Comparison of ENCODE assay signal across 7 mouse cellular contexts in genomic region chr9:104262016-104262762, GRCm38 (mm10). TPM values are rescaled to one million over a fixed set of nuclear protein-coding genes. Genes with fewer than 3 reads are reported as not detected.
A peak's percentile ranks its signal among the peaks of the same experiment; 100 is the strongest.
DNase-seq lines count a peak whose midpoint lies in the region; ATAC-seq and TF ChIP-seq lines count a peak whose summit lies in the region.

No protein-coding gene starts in this region.

- ATAC-seq in forebrain, embryonic 16.5 days = peak; percentile 34
- ATAC-seq in kidney, embryonic 14.5 days (ENCODE audit: low FRiP score, low TSS enrichment) = peak; percentile 63
- ATAC-seq in lung, embryonic 16.5 days (ENCODE audit: low read depth) = peak; percentile 57

- H3K4me1 ChIP-seq in bone marrow macrophage, adult 2 months (ENCODE audit: control insufficient read depth, insufficient read depth, low read length) = peaks cover 24% of the 10 kb centered on the region
- H3K4me1 ChIP-seq in forebrain, embryonic 16.5 days (replicated peaks; ENCODE audit: control insufficient read depth, insufficient read depth, low read length) = peaks cover 16% of the 10 kb centered on the region
- H3K4me1 ChIP-seq in kidney, embryonic 14.5 days (ENCODE audit: control insufficient read depth, insufficient read depth, low read length) = peaks cover 13% of the 10 kb centered on the region
- peaks cover 11% of the 10 kb centered on the region for H3K4me1 ChIP-seq in lung, embryonic 16.5 days (replicated peaks; ENCODE audit: control insufficient read depth, insufficient read depth, low read length)

- no peaks in the 10 kb centered on the region for H3K36me3 ChIP-seq in forebrain, embryonic 16.5 days (ENCODE audit: control insufficient read depth, insufficient read depth)
- no peaks in the 10 kb centered on the region for H3K36me3 ChIP-seq in kidney, embryonic 14.5 days (ENCODE audit: control insufficient read depth, insufficient read depth, low read length)
- no peaks in the 10 kb centered on the region for H3K36me3 ChIP-seq in lung, embryonic 16.5 days (ENCODE audit: control insufficient read depth, insufficient read depth, low read length)
- H3K36me3 ChIP-seq in splenic B cell, adult 2 months (ENCODE audit: control insufficient read depth, insufficient read depth, low read length, poor library complexity, severe bottlenecking) = 0 out of 2 replicates have a peak, but pooled peaks cover 2% of the 10 kb centered on the region

- peak overlapping the region; percentile 78 for H3K27ac ChIP-seq in bone marrow macrophage, adult 2 months (ENCODE audit: insufficient read depth, low read depth, low read length)
- peak overlapping the region; percentile 83 for H3K27ac ChIP-seq in forebrain, embryonic 16.5 days (ENCODE audit: low read length)
- H3K27ac ChIP-seq in kidney, embryonic 14.5 days (ENCODE audit: low read depth, low read length) = peak overlapping the region; percentile 87
- peak overlapping the region; percentile 90 for H3K27ac ChIP-seq in lung, embryonic 16.5 days (ENCODE audit: low read length)

- H3K4me2 ChIP-seq in forebrain, embryonic 16.5 days (ENCODE audit: low read length) = peak overlapping the region; percentile 90
- peak overlapping the region; percentile 63 for H3K4me2 ChIP-seq in kidney, embryonic 14.5 days (replicated peaks; ENCODE audit: low read depth, low read length)
- H3K4me2 ChIP-seq in lung, embryonic 16.5 days (ENCODE audit: low read depth, low read length) = peak overlapping the region; percentile 92

- peak overlapping the region; percentile 86 for H3K4me3 ChIP-seq in bone marrow macrophage, adult 2 months (ENCODE audit: insufficient read depth, low read length)
- peak overlapping the region; percentile 80 for H3K4me3 ChIP-seq in forebrain, embryonic 16.5 days (replicated peaks; ENCODE audit: low read length)
- H3K4me3 ChIP-seq in kidney, embryonic 14.5 days (ENCODE audit: low read length) = peak overlapping the region; percentile 97
- H3K4me3 ChIP-seq in lung, embryonic 16.5 days (ENCODE audit: low read length) = peak overlapping the region; percentile 99

- H3K9ac ChIP-seq in forebrain, embryonic 16.5 days (replicated peaks; ENCODE audit: low read depth, low read length) = peak overlapping the region; percentile 85
- peak overlapping the region; percentile 92 for H3K9ac ChIP-seq in kidney, embryonic 14.5 days (ENCODE audit: low read depth, low read length)
- peak overlapping the region; percentile 93 for H3K9ac ChIP-seq in lung, embryonic 16.5 days (ENCODE audit: low read length)

- H3K27me3 ChIP-seq in forebrain, embryonic 16.5 days (replicated peaks; ENCODE audit: control insufficient read depth, insufficient read depth, low read length) = no peaks in the 10 kb centered on the region
- no peaks in the 10 kb centered on the region for H3K27me3 ChIP-seq in kidney, embryonic 14.5 days (ENCODE audit: control insufficient read depth, insufficient read depth, low read length)
- H3K27me3 ChIP-seq in lung, embryonic 16.5 days (ENCODE audit: control insufficient read depth, insufficient read depth, low read depth, low read length) = no peaks in the 10 kb centered on the region
- no peaks in the 10 kb centered on the region for H3K27me3 ChIP-seq in splenic B cell, adult 2 months (ENCODE audit: control insufficient read depth, insufficient read depth, low read length, poor library complexity, severe bottlenecking)

- under 1% methylated on average over 35 of the region's 46 CpGs for WGBS in forebrain, embryonic 16.5 days
- WGBS in kidney, embryonic 14.5 days = 1% methylated on average over 42 of the region's 46 CpGs
- 0% methylated on average over 44 of the region's 46 CpGs for WGBS in lung, embryonic 16.5 days

- no peak for TF ChIP-seq POLR2A in bone marrow macrophage, adult 2 months (IDR thresholded peaks at IDR 0.05; ENCODE audit: borderline replicate concordance, low read depth, low read length)

- 0 out of 2 replicates have a peak, but pooled peaks have one; percentile 2 for TF ChIP-seq CTCF in bone marrow macrophage, adult 2 months (IDR thresholded peaks at IDR 0.05; ENCODE audit: low read depth, low read length)

- peak; percentile 53 for DNase-seq in urinary bladder, postnatal 14 days (ENCODE audit: low spot score)
- DNase-seq in urinary bladder, adult 2 months (ENCODE audit: low spot score) = no peak
- peak; percentile 38 for DNase-seq in splenic B cell, adult 2 months (ENCODE audit: low read depth, low spot score)

- H3K9me3 ChIP-seq in forebrain, embryonic 16.5 days (ENCODE audit: control insufficient read depth, low read length) = no peaks in the 10 kb centered on the region
- H3K9me3 ChIP-seq in kidney, embryonic 14.5 days (ENCODE audit: control insufficient read depth, low read length) = no peaks in the 10 kb centered on the region
- H3K9me3 ChIP-seq in lung, embryonic 16.5 days (ENCODE audit: control insufficient read depth, low read length) = no peaks in the 10 kb centered on the region

RNA-seq across cellular contexts. Expression of gene Dnajc13, which starts 0.5 kb away (rescaled TPM):
- polyA plus RNA-seq in urinary bladder, adult 2 months (2012; rRNA removed) = 38.8 and 46.8 TPM in 2 replicates
- polyA plus RNA-seq in bone marrow macrophage, adult 2 months (2012; ENCODE audit: insufficient read depth, insufficient read length, missing spikeins) = 65.0 and 86.1 TPM in 2 replicates
- polyA plus RNA-seq in forebrain, embryonic 16.5 days (2015; fragmentation: Nextera tagmentation; extraction: Ambion mirVana) = 17.9 and 22.8 TPM in 2 replicates
- 31.0 and 31.9 TPM in 2 replicates for polyA plus RNA-seq in kidney, embryonic 14.5 days (2014; fragmentation: Nextera tagmentation; extraction: Ambion mirVana)
- polyA plus RNA-seq in lung, embryonic 16.5 days (2015; fragmentation: Nextera tagmentation; extraction: Ambion mirVana) = 16.5 and 17.5 TPM in 2 replicates
